Mouse (Mus musculus): ENCODE measurements around the gene Serpine3. TPM values are rescaled to one million over a fixed set of nuclear protein-coding genes. Genes with fewer than 3 reads are reported as not detected.

The Serpine3 gene
- polyA plus RNA-seq, 1 experiment = not detected

- no peak overlapping the region for H3K27ac ChIP-seq (ENCODE audit: insufficient read depth, low read length)
- H3K4me3 ChIP-seq (ENCODE audit: insufficient read depth, low read length) = no peak overlapping the region
- peaks cover 2% of the 10 kb centered on the region; the same call in 1 of the 2 replicates for H3K4me1 ChIP-seq (ENCODE audit: control insufficient read depth, insufficient read depth, low read length)
- no peak for TF ChIP-seq POLR2A (IDR thresholded peaks at IDR 0.05; ENCODE audit: low read depth, low read length)
- TF ChIP-seq CTCF (IDR thresholded peaks at IDR 0.05; ENCODE audit: borderline replicate concordance, insufficient read depth, low read length) = no peak
Observed at GRCm38 (mm10) chr14:62731902-62732301, 68.4 kb downstream of the Serpine3 start.

GRCm38 (mm10) chr14:62733666-62734065 is 70.2 kb downstream of the Serpine3 start:
- peaks cover 2% of the 10 kb centered on the region; the same call in 1 of the 2 replicates for H3K4me1 ChIP-seq (ENCODE audit: control insufficient read depth, insufficient read depth, low read length)
- TF ChIP-seq CTCF (IDR thresholded peaks at IDR 0.05; ENCODE audit: borderline replicate concordance, insufficient read depth, low read length) (no peak), POLR2A (IDR thresholded peaks at IDR 0.05; ENCODE audit: low read depth, low read length) (no peak)
- no peak overlapping the region for H3K4me3 ChIP-seq (ENCODE audit: insufficient read depth, low read length)
- no peak overlapping the region for H3K27ac ChIP-seq (ENCODE audit: insufficient read depth, low read length)

DNA sequence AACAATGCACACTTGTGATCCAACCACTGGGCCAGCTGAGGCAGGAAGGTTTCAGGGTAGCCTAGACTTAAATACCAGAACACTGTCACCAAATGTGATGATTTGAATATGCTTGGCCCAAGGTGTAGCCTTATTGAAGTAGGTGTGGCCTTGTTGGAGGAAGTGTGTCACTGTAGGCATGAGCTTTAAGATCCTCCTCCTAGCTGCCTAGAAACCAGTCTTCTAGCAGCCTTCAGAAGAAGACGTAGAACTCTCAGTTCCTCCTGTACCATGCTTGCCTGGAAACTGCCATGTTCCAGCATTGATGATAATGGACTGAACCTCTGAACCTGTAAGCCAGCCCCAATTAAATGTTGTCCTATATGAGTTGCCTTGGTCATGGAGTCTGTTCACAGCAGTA is 72.2 kb downstream of the Serpine3 start:
- Histone ChIP-seq H3K27ac (ENCODE audit: insufficient read depth, low read length) (no peak overlapping the region), H3K4me1 (ENCODE audit: control insufficient read depth, insufficient read depth, low read length) (peaks cover 2% of the 10 kb centered on the region; the same call in 1 of the 2 replicates), H3K4me3 (ENCODE audit: insufficient read depth, low read length) (no peak overlapping the region)
- TF ChIP-seq CTCF (IDR thresholded peaks at IDR 0.05; ENCODE audit: borderline replicate concordance, insufficient read depth, low read length) (no peak), POLR2A (IDR thresholded peaks at IDR 0.05; ENCODE audit: low read depth, low read length) (no peak)

Other genes starting within 250 kb of the Serpine3 start
- not detected in 2 replicates for gene Gucy1b2, start 207.4 kb upstream of the Serpine3 start, polyA plus RNA-seq (2011; ENCODE audit: insufficient read length, low read depth, missing spikeins)
- 1.9 and 2.3 TPM in 2 replicates for gene Fam124a, start 107.9 kb upstream of the Serpine3 start, polyA plus RNA-seq (2011; ENCODE audit: insufficient read length, low read depth, missing spikeins)
- not detected in 2 replicates for gene Gm4131, start 96.7 kb upstream of the Serpine3 start, polyA plus RNA-seq (2011; ENCODE audit: insufficient read length, low read depth, missing spikeins)
- gene Ints6, start 97.5 kb downstream of the Serpine3 start, polyA plus RNA-seq (2011; ENCODE audit: insufficient read length, low read depth, missing spikeins) = 37.9 and 39.1 TPM in 2 replicates
- gene Wdfy2, start 174.0 kb downstream of the Serpine3 start, polyA plus RNA-seq (2011; ENCODE audit: insufficient read length, low read depth, missing spikeins) = 15.1 and 17.5 TPM in 2 replicates